Mouse (Mus musculus) kidney, embryonic 14.5 days (tissue): ENCODE results near the gene BC028528. TPM values are rescaled to one million over a fixed set of nuclear protein-coding genes. Genes with fewer than 3 reads are reported as not detected.
"Not testable (repeated sequence)": the region's sequence is repeated elsewhere in the genome, so short reads cannot be mapped to it uniquely, and the experiment has no call there.

Source experiments
- ATAC-seq: fragments of 200-750 bp; cut with Nextera tagmentation; 2 replicates; pipeline ENCODE4 v1.8.0; 2017; ENCODE audit warnings: moderate number of reproducible peaks, mild to moderate bottlenecking, moderate TSS enrichment, moderate library complexity; ENCODE audit not compliant: low FRiP score, low TSS enrichment
- H3K27ac ChIP-seq: fragments of 300-500 bp; sonication (generic); 2 replicates; pipeline ENCODE4 v1.5.1; 2014; ENCODE audit warnings: low read depth, mild to moderate bottlenecking, low read length, moderate library complexity, mixed read lengths
- H3K27me3 ChIP-seq: fragments of 300-500 bp; sonication (generic); 2 replicates; pipeline ENCODE4 v1.6.1; 2014; ENCODE audit warnings: mild to moderate bottlenecking, low read length; ENCODE audit not compliant: control insufficient read depth, insufficient read depth
- H3K36me3 ChIP-seq: fragments of 300-500 bp; sonication (generic); 2 replicates; pipeline ENCODE4 v1.6.1; 2014; ENCODE audit warnings: low read length, mixed read lengths; ENCODE audit not compliant: control insufficient read depth, insufficient read depth
- H3K4me1 ChIP-seq: fragments of 300-500 bp; sonication (generic); 2 replicates; pipeline ENCODE4 v1.6.1; 2014; ENCODE audit warnings: low read length, mixed read lengths; ENCODE audit not compliant: control insufficient read depth, insufficient read depth
- H3K4me2 ChIP-seq: fragments of 300-500 bp; sonication (generic); replicated peaks from 2 replicates; pipeline ENCODE4 v1.6.1; 2014; ENCODE audit warnings: low read depth, mild to moderate bottlenecking, low read length
- H3K4me3 ChIP-seq: fragments of 300-500 bp; sonication (generic); 2 replicates; pipeline ENCODE4 v1.5.1; 2014; ENCODE audit warnings: mild to moderate bottlenecking, low read length
- H3K9ac ChIP-seq: fragments of 300-500 bp; sonication (generic); 2 replicates; pipeline ENCODE4 v1.6.1; 2014; ENCODE audit warnings: low read depth, mild to moderate bottlenecking, low read length, moderate library complexity
- H3K9me3 ChIP-seq: fragments of 300-500 bp; sonication (generic); 2 replicates; pipeline ENCODE4 v1.6.1; 2016; ENCODE audit warnings: low read length; ENCODE audit not compliant: control insufficient read depth
- WGBS: fragments of 180-500 bp; shearing (Covaris S2); extraction: QIAGEN DNeasy Blood & Tissue Kit; methylation state at CpG from one replicate; pipeline ENCODE4 v1.1.7; 2014; 5-methylcytosine and 5-hydroxymethylcytosine counted together
- polyA plus RNA-seq: library from polyadenylated mRNA; unstranded; fragments of >200 nt; fragmentation: Nextera tagmentation; extraction: Ambion mirVana; gene quantifications from 2 replicates; pipeline ENCODE4 v1.2.1, GENCODE M21; 2014

Gene BC028528
- polyA plus RNA-seq, 1 experiment from 2014 or later: 33.6 TPM

GRCm38 (mm10) chr3:95860323-95860722 is 31.5 kb downstream of the BC028528 start:
- no peak overlapping the region for H3K9ac ChIP-seq
- H3K4me1 ChIP-seq: no peaks in the 10 kb centered on the region
- H3K9me3 ChIP-seq: no peaks in the 10 kb centered on the region
- no peak overlapping the region for H3K4me2 ChIP-seq
- ATAC-seq: no peak
- no peak overlapping the region for H3K4me3 ChIP-seq
- H3K36me3 ChIP-seq: peaks cover 17% of the 10 kb centered on the region
- H3K27me3 ChIP-seq: no peaks in the 10 kb centered on the region
- no peak overlapping the region for H3K27ac ChIP-seq
- WGBS: 90% methylated on average over 3 of the region's 3 CpGs

GRCm38 (mm10) chr3:95858278-95858677 is 33.5 kb downstream of the BC028528 start:
- not testable (repeated sequence) for H3K9me3 ChIP-seq, H3K27ac ChIP-seq, H3K4me1 ChIP-seq, H3K9ac ChIP-seq, H3K4me3 ChIP-seq, ATAC-seq, H3K4me2 ChIP-seq, H3K36me3 ChIP-seq, H3K27me3 ChIP-seq
- WGBS: 81% methylated on average over 3 of the region's 3 CpGs

- ATAC-seq, H3K27me3 ChIP-seq, H3K9me3 ChIP-seq, H3K27ac ChIP-seq, H3K4me2 ChIP-seq, H3K9ac ChIP-seq, H3K4me1 ChIP-seq, H3K4me3 ChIP-seq: not testable (repeated sequence)
- peaks cover 14% of the 10 kb centered on the region for H3K36me3 ChIP-seq
- WGBS: 82% methylated on average over 1 of the region's 1 CpGs
Measured at GRCm38 (mm10) chr3:95857050-95857449, 34.8 kb downstream of the BC028528 start.

GRCm38 (mm10) chr3:95856115-95856514 is 35.7 kb downstream of the BC028528 start:
- Histone ChIP-seq H3K4me1 (peaks cover 7% of the 10 kb centered on the region; the same call in 1 of the 2 replicates), H3K36me3 (peaks cover 21% of the 10 kb centered on the region), H3K4me2 (peak overlapping the region; percentile 62), H3K4me3 (peak overlapping the region; percentile 83), H3K9me3 (no peaks in the 10 kb centered on the region), H3K27ac (peak overlapping the region; percentile 48; the same call in 1 of the 2 replicates), H3K27me3 (no peaks in the 10 kb centered on the region), H3K9ac (peak overlapping the region; percentile 89)
- 28% methylated on average over 7 of the region's 7 CpGs for WGBS
- ATAC-seq: 0 out of 2 replicates have a peak, but pooled peaks have one; percentile 3

GRCm38 (mm10) chr3:95855502-95856089 is 36.2 kb downstream of the BC028528 start, which contains the start of gene Prpf3:
Gene Prpf3, minus strand, starts transcription at chr3:95855885.
- Histone ChIP-seq H3K36me3 (peaks cover 26% of the 10 kb centered on the region), H3K9me3 (no peaks in the 10 kb centered on the region), H3K27ac (peak within 1 kb of the TSS; percentile 74; the same call in 1 of the 2 replicates), H3K27me3 (no peaks in the 10 kb centered on the region), H3K4me3 (peak within 1 kb of the TSS; percentile 83), H3K9ac (peak within 1 kb of the TSS; percentile 89), H3K4me1 (peaks cover 7% of the 10 kb centered on the region; the same call in 1 of the 2 replicates), H3K4me2 (peak within 1 kb of the TSS; percentile 62)
- peak; percentile 98 for ATAC-seq
- WGBS: 0% methylated on average over 56 of the region's 56 CpGs

- no peak overlapping the region for H3K27ac ChIP-seq
- H3K27me3 ChIP-seq: no peaks in the 10 kb centered on the region
- H3K36me3 ChIP-seq: peaks cover 68% of the 10 kb centered on the region
- no peak overlapping the region for H3K9ac ChIP-seq
- peaks cover 7% of the 10 kb centered on the region; the same call in 1 of the 2 replicates for H3K4me1 ChIP-seq
- ATAC-seq: no peak
- no peak overlapping the region for H3K4me2 ChIP-seq
- H3K9me3 ChIP-seq: no peaks in the 10 kb centered on the region
- H3K4me3 ChIP-seq: no peak overlapping the region
- WGBS: 96% methylated on average over 8 of the region's 8 CpGs
Measured at GRCm38 (mm10) chr3:95851317-95851716, 40.5 kb downstream of the BC028528 start.

GRCm38 (mm10) chr3:95850611-95851010 is 41.2 kb downstream of the BC028528 start:
- no peak for ATAC-seq
- Histone ChIP-seq H3K27me3 (no peaks in the 10 kb centered on the region), H3K4me1 (peaks cover 7% of the 10 kb centered on the region; the same call in 1 of the 2 replicates), H3K36me3 (peaks cover 75% of the 10 kb centered on the region), H3K9me3 (no peaks in the 10 kb centered on the region), H3K27ac (no peak overlapping the region), H3K4me2 (no peak overlapping the region), H3K4me3 (no peak overlapping the region), H3K9ac (no peak overlapping the region)
- 85% methylated on average over 4 of the region's 4 CpGs for WGBS

- Histone ChIP-seq H3K9me3 (no peaks in the 10 kb centered on the region), H3K36me3 (peaks cover 83% of the 10 kb centered on the region), H3K4me3 (no peak overlapping the region), H3K27me3 (no peaks in the 10 kb centered on the region), H3K4me1 (no peaks in the 10 kb centered on the region), H3K4me2 (no peak overlapping the region), H3K27ac (no peak overlapping the region), H3K9ac (no peak overlapping the region)
- no peak for ATAC-seq
- 89% methylated on average over 3 of the region's 3 CpGs for WGBS
Measured at GRCm38 (mm10) chr3:95842503-95843214, 49.1 kb downstream of the BC028528 start.

GRCm38 (mm10) chr3:95839250-95839649 is 52.6 kb downstream of the BC028528 start:
- Histone ChIP-seq H3K9me3 (no peaks in the 10 kb centered on the region), H3K27me3 (no peaks in the 10 kb centered on the region), H3K4me1 (no peaks in the 10 kb centered on the region), H3K4me2 (no peak overlapping the region), H3K9ac (no peak overlapping the region), H3K36me3 (peaks cover 80% of the 10 kb centered on the region), H3K27ac (no peak overlapping the region), H3K4me3 (no peak overlapping the region)
- ATAC-seq: no peak
- 92% methylated on average over 2 of the region's 2 CpGs for WGBS
